Mouse (Mus musculus) olfactory bulb, adult 2 months (tissue): Measurements from ENCODE around the gene Gpt2.

Source experiments
- CTCF ChIP-seq: fragments of 200-500 bp; IDR thresholded peaks from 2 replicates; pipeline ENCODE4 v1.5.1; 2012; ENCODE audit warnings: low read depth, mild to moderate bottlenecking, low read length, moderate library complexity; ENCODE audit not compliant: insufficient read depth
- POLR2A ChIP-seq: fragments of 200-500 bp; IDR thresholded peaks from 2 replicates; pipeline ENCODE4 v1.6.1; 2012; ENCODE audit warnings: mild to moderate bottlenecking, low read depth, low read length, moderate library complexity; ENCODE audit not compliant: insufficient read depth

GRCm38 (mm10) chr8:85536332-85536731, 44.0 kb downstream of the Gpt2 start:
- TF ChIP-seq CTCF (no peak), POLR2A (no peak)
